Mouse (Mus musculus): Measurements from ENCODE around the gene Cpsf4l.

Gene Cpsf4l

GRCm38 (mm10) chr11:113699643-113700042, 10.2 kb downstream of the Cpsf4l start:
- DNase-seq (ENCODE audit: low spot score): no peak

- DNase-seq (ENCODE audit: low spot score): peak; percentile 67
Measured at GRCm38 (mm10) chr11:113698013-113698545, 11.7 kb downstream of the Cpsf4l start.

GRCm38 (mm10) chr11:113697571-113697970, 12.2 kb downstream of the Cpsf4l start:
- no peak for DNase-seq (ENCODE audit: low spot score)

- no peak for DNase-seq (ENCODE audit: low spot score)
Measured at GRCm38 (mm10) chr11:113691851-113692250, 18.0 kb downstream of the Cpsf4l start.

- no peak for DNase-seq (ENCODE audit: low spot score)
Measured at GRCm38 (mm10) chr11:113691318-113691717, 18.5 kb downstream of the Cpsf4l start.

- DNase-seq (ENCODE audit: low spot score): no peak
Measured at GRCm38 (mm10) chr11:113690506-113690905, 19.3 kb downstream of the Cpsf4l start.

GRCm38 (mm10) chr11:113687031-113687430, 22.8 kb downstream of the Cpsf4l start:
- no peak for DNase-seq (ENCODE audit: low spot score)

- DNase-seq (ENCODE audit: low spot score): no peak
Measured at GRCm38 (mm10) chr11:113684707-113685426, 24.9 kb downstream of the Cpsf4l start.

- peak; percentile 96 for DNase-seq (ENCODE audit: low spot score)
Measured at GRCm38 (mm10) chr11:113683957-113684706, 25.7 kb downstream of the Cpsf4l start, which contains the start of the genes Fam104a and D11Wsu47e. Gene Fam104a (minus strand): TSS chr11:113684155. Gene D11Wsu47e (plus strand): TSS chr11:113684412.

GRCm38 (mm10) chr11:113683627-113683956, 26.2 kb downstream of the Cpsf4l start:
- no peak for DNase-seq (ENCODE audit: low spot score)

GRCm38 (mm10) chr11:113682897-113683626, 26.8 kb downstream of the Cpsf4l start:
- DNase-seq (ENCODE audit: low spot score): peak; percentile 25

- no peak for DNase-seq (ENCODE audit: low spot score)
Measured at GRCm38 (mm10) chr11:113681979-113682378, 27.8 kb downstream of the Cpsf4l start.

GRCm38 (mm10) chr11:113680954-113681353, 28.9 kb downstream of the Cpsf4l start:
- no peak for DNase-seq (ENCODE audit: low spot score)

GRCm38 (mm10) chr11:113678373-113678772, 31.4 kb downstream of the Cpsf4l start:
- DNase-seq (ENCODE audit: low spot score): no peak

GRCm38 (mm10) chr11:113677378-113677777, 32.4 kb downstream of the Cpsf4l start:
- DNase-seq (ENCODE audit: low spot score): no peak

- no peak for DNase-seq (ENCODE audit: low spot score)
Measured at GRCm38 (mm10) chr11:113676847-113677246, 33.0 kb downstream of the Cpsf4l start.

- no peak for DNase-seq (ENCODE audit: low spot score)
Measured at GRCm38 (mm10) chr11:113674595-113674994, 35.2 kb downstream of the Cpsf4l start.

GRCm38 (mm10) chr11:113673614-113674013, 36.2 kb downstream of the Cpsf4l start:
- DNase-seq (ENCODE audit: low spot score): no peak

GRCm38 (mm10) chr11:113669711-113670110, 40.1 kb downstream of the Cpsf4l start:
- DNase-seq (ENCODE audit: low spot score): no peak

GRCm38 (mm10) chr11:113668857-113669256, 41.0 kb downstream of the Cpsf4l start:
- no peak for DNase-seq (ENCODE audit: low spot score)

GRCm38 (mm10) chr11:113667704-113668103, 42.1 kb downstream of the Cpsf4l start:
- no peak for DNase-seq (ENCODE audit: low spot score)

GRCm38 (mm10) chr11:113667122-113667521, 42.7 kb downstream of the Cpsf4l start:
- no peak for DNase-seq (ENCODE audit: low spot score)

Measured in lung, postnatal 25 days (tissue).